23 mouse cellular contexts compared by ENCODE assay signal in genomic region chr7:131001976-131002726, GRCm38 (mm10). TPM values are rescaled to one million over a fixed set of nuclear protein-coding genes. Genes with fewer than 3 reads are reported as not detected.
"Had no signal": no experiment of that assay in that cellular context is flagged by ENCODE, and none has a peak within 500 bp of the region (broad histone marks: within the 10 kb centered on the region; RNA-seq: fewer than 3 reads in every experiment).

No protein-coding gene starts in this region.

- H3K9ac ChIP-seq: kidney, embryonic 15.5 days; liver, embryonic 13.5 days; lung, embryonic 14.5 days; midbrain, embryonic 13.5 days had no signal

- H3K4me3 ChIP-seq: kidney, embryonic 15.5 days; left cerebral cortex, adult 2 months; liver, embryonic 13.5 days; midbrain, embryonic 13.5 days had no signal

- H3K27ac ChIP-seq: kidney, embryonic 15.5 days; left cerebral cortex, adult 2 months; liver, embryonic 13.5 days; macrophage; midbrain, embryonic 13.5 days had no signal

- H3K4me2 ChIP-seq: kidney, embryonic 15.5 days; liver, embryonic 13.5 days; lung, embryonic 14.5 days; midbrain, embryonic 13.5 days had no signal

- H3K27me3 ChIP-seq: kidney, embryonic 15.5 days; liver, embryonic 13.5 days; midbrain, embryonic 13.5 days had no signal

- H3K36me3 ChIP-seq: kidney, embryonic 15.5 days; liver, embryonic 13.5 days; midbrain, embryonic 13.5 days had no signal

- ATAC-seq: lung, postnatal 0 days; midbrain, embryonic 13.5 days; midbrain, embryonic 16.5 days had no signal

- H3K4me1 ChIP-seq: kidney, embryonic 15.5 days; liver, embryonic 13.5 days; midbrain, embryonic 13.5 days had no signal

- DNase-seq: kidney, adult 18-20 months; kidney, postnatal 10 days; kidney, postnatal 36 days; layer of hippocampus, postnatal 36 days; liver, embryonic 13.5 days; lung, embryonic 14.5 days; thymus, adult 2 months; thymus, postnatal 14 days; thymus, postnatal 4 days had no signal

- H3K9me3 ChIP-seq: liver, embryonic 13.5 days had no signal

RNA-seq across cellular contexts. Expression of gene Dmbt1, which starts 29.7 kb away (rescaled TPM):
- total RNA-seq: layer of hippocampus, adult 8-10 months; layer of hippocampus, postnatal 10 days; layer of hippocampus, postnatal 36 days; left cerebral cortex, adult 2 months; left cerebral cortex, postnatal 10 days; left cerebral cortex, postnatal 36 days; megakaryocyte, adult 5-6 weeks had no signal
- polyA plus RNA-seq: limb, embryonic 11.5 days; liver, embryonic 13.5 days; lung, embryonic 14.5 days; lung, postnatal 0 days; macrophage; midbrain, embryonic 13.5 days; midbrain, embryonic 16.5 days; neural tube, embryonic 11.5 days; neural tube, embryonic 14.5 days had no signal
